Mouse (Mus musculus) thymus, postnatal 4 days (tissue): ENCODE results near the gene Lins1.

Experiments used
- DNase-seq: peaks from one replicate; pipeline ENCODE4 v3.0.0; 2021

Lins1 gene

DNA sequence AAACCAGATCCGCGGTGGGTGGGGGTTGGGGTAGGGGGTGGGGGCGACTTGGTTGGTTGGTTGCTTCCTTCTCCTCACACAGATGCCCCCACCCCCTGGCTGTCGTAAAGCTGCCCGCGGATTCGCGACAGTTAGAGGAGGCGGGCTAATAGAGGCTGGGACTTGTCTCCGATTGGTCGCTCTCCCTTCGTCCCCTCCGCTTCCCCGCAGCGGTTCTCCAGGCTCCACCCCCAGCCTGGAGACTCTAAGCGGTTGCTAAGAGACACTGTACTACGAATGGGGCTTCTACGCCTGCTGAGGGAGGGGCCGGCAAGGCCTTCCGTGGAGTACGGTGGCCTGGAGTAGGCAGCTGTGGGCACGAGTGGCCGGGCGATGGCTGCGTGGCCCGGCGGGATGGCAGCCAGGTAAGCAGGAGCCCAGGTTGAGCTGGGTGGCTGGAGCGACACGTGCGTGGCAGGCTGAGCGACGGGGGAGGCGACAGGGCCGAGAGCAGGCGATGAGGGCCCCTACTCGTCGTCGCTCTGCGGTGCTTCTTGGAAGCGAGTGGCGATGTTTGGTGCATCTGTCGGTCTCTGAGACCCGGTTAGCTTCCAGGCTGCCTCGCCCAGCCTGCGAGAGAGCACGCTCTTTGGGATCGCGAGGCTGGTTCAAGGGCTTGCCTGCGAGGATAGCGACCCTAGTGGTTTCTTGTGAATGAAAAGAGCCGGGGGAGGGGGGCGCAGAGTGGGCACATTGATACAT, at the start of gene Lins1:
TSS of gene Lins1 (plus strand) at position 270 of the 741 bp plus-strand sequence.
- peak; percentile 95 for DNase-seq

DNA sequence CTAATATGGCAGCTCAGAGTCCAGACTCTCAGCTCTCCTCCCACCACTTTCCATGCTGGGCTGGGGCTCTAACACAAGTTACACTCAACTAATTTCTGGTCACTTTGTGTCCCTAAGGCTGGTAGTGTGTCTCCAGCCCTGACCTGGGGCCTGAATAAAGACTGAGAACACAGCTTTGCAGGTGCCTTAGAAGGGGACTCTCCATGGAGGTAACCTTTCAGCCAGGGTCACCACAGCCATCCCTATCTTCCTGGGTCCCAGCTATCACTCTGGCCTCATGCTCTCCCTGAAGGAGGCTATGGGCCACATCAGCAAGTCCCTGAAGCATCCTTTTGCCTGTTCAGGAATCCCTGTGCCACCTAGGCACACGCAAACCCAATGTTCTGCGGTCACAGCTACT, 44.0 kb upstream of the Lins1 start:
- DNase-seq: no peak

DNA sequence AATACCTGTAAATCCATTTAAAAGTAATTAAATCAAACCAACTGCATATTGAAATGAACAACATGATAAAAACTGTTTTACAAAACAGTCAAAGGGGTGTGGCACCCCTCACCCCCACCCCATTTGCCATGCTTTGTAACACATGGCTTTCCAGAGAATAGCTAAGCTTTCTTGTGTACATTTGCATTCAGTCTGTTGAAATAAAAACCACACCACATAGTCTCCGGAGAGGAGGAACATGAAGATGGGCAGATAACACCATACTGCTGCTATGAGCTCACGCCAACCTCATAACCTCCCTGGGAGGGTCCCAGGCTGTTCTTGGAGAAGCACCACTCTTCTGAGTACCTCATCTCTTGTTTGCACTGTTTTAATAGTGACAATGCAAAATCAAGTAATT, 40.5 kb upstream of the Lins1 start:
- DNase-seq: no peak

DNA sequence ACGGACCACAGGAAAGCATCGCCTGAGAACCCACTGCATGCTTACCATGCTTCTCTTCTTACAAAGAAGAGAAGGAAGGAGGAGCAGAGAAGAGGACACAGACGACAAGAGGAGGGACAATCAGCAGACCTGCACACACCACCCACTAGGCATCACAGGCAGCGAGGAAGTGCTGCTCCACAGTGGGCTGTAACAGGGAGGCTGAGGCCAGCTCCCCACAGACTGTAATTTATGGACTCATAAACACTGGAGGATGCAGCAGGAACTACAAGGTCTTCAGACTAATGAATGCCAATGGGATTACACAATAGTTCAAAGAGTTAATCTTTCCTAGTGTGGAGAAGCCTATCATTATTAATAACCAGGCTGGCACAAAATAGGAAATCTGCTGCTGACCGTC, 38.8 kb upstream of the Lins1 start:
- no peak for DNase-seq

DNA sequence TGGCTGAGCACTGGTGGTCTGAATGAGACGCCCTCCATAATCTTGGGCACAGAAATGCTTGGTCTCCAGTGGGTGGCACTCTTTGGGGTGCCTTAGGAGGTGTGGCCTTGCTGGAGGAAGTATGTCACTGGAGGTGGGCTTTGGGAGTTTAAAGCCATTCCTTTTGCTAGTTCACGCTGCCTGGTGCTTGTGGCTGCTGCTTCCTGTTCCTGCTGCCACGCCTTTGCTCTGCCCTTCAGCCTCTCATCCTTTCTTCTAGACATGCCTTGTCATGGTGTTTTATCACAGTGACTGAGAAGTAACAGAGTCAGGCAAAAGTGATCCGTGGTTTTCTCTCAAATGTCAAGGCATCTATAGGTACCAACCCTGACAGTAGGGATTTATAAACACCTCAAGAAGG, 37.5 kb upstream of the Lins1 start:
- DNase-seq: peak; percentile 45

DNA sequence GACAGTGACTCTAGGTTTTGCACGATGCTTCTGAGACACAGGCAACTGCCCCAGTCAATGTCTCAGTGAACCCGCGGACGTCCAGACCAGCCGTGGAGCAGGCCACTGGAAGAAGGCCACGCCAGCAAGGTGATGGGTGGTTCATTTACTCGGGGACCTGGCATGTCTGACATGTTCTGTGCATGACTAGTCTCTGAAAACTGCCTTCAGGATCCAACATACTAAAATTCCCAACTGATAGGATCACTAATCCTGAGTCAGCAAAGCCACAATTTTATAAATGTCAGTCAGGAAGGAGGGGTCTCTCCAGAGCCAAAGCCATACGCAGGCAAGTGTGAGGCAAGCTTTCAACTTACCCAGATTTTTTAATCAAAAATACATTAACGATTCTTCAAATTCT, 36.1 kb upstream of the Lins1 start:
- DNase-seq: no peak

DNA sequence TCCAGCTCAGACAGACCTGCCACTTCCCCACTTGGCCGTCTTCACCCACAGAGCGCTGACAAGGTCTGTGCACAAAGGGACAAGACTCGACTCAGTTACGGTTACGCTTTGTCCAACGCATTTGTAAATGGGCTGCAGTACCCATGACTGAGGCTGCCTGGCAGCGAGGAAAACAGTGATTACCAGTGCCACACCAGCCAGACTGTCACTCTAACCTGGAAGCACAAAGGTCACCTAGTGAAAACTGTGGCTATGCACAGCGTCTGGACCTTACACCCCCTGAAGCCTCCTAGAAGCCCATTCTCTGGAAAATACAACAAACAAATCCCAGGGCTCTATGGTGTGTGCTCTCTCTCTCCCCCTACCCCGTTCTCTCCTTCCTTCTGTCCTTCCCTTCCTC, 34.2 kb upstream of the Lins1 start:
- DNase-seq: no peak

DNA sequence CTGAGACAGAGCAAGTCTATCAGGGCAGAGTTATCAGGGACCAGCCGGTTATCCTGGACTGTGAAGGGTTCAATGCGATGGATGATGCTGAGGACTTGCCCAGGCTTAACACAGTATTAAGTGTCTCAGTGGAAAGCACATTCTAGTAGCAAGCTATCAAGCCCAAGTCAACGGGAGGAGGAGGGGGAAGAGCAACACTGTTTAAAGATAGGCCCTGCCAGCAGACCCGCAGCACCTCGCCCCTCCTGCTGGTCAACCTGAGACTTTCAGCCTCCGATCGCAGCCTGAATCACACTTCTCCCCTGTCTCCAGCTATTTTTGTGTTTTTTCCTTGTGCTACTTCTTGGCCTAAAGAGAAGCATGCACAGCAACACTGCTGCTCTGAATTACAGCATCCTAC, 29.4 kb upstream of the Lins1 start:
- DNase-seq: no peak

DNA sequence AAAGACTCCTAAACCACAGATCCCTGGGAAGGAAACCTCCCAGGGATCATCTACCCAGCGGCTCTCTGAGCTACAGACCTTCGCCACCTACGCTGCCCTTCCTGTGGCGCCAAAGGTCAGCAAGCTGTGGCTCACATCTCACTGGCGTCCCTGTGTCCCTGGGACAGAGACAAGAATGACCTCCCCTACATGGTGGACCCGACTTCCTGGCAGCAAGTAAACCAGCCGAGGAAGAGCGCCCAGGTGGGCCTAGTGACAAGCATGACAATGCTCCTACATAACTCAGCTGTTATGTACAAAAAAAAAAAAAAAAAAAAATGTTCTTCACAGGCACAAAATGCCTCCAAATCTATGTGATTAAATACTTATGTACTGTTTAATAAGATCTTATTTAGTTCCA, 28.7 kb upstream of the Lins1 start:
- DNase-seq: no peak

DNA sequence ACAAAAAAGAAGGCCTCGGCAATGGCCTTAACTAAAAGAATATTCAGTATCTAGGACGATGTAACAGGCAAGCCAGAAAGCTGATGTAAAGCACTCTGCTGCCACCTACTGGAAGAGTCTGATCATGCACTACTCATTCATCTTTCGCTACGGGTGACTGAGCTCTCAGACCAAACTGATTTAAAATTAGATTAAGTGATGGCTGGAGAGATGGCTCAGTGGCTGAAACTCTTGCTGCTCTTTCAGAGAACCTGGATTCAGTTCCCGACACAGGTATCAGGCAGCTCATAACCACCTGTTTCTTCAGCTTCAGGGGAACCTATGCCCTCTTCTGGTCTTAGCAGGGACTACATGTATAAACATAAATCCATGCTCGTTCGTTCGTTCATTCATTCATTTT, 28.1 kb upstream of the Lins1 start:
- peak; percentile 76 for DNase-seq

DNA sequence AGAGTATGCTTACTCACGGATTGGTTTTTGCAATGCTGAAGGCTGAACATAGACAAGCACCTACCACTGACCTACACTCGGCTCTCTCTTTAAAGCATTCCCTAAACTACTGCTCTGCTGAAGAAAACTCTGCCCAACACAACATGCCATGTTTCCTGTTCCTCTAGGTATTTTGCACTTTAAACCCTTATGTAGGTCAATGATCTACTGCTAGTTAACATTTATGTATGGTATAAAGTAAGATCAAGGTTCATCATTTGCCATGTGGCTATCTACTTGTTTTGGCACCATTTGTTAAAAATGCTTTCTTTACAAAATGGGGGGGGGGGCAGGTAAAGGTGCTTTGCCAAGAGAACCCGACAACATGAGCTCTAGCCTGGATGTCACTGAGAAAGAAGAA, 26.1 kb upstream of the Lins1 start:
- no peak for DNase-seq

DNA sequence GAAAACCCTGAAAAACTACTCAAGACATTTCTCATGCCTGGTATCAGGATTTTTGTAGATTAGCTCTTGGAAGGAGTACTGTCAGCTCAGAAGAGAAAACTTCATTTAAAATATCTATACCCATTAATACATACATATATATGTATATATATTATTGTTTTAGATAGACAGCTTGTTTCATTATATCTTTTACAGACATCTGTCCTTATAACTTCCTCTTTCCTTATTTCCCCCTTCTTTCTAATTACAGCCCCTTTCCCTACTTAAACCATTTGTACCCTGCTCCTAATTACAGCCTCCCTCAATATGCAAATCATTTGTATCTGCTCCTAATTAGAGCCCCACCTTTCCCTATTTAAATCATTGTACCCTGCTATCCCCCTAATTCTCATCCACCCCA, 22.6 kb upstream of the Lins1 start:
- no peak for DNase-seq

DNA sequence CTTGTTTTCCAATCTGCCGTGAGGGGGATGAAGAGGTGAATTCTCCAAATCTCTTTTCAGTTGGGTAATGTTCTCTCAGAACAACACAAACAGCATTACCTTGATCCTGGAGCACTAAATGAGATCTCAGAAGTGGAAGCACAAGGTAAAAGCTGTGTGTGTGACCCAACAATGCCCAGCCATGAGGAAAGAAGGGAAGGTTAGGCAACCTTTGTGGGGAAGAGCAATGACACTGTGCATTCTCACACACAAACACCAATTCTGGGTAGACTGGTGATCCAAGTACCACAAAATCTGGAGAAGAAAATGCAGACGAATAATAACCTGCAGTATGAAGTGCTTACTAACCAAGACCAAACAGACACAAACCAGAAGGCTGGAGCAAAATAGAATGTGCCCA, 13.9 kb upstream of the Lins1 start:
- DNase-seq: no peak

DNA sequence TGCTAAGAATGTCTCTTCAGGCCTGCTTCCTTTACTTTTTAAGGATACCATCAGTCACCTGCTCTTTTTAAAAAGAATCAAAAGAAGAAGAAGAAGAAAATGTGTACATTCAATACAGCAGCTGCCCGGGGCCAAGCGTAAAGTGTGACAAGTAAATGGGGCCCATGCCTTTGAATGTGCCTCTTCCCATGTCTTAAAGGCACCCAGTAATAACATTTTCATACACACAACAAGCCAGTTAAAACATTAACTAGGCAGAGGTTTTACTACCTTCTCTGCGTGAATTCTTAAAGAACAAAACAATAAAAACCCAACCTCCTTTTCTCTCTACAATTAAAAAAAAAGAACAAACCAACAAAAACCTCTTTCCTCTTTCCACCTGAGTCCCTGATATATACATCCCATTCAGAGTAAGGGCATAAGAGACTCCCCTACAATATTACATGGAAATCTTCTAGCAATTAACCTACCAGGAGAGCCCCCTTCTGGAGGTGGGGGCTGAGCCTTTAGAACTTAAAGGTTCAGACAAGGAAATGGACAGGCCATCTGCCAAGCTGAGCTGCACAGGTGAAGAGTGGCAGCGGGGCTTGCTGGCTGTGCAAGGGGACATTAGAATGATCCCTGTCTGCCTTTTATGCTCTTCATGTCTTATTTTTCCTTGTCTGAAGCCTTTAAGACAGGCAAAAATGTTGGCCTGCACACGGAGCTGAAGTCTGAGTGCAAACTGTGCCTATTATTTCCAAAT, 7.4 kb upstream of the Lins1 start:
- no peak for DNase-seq

DNA sequence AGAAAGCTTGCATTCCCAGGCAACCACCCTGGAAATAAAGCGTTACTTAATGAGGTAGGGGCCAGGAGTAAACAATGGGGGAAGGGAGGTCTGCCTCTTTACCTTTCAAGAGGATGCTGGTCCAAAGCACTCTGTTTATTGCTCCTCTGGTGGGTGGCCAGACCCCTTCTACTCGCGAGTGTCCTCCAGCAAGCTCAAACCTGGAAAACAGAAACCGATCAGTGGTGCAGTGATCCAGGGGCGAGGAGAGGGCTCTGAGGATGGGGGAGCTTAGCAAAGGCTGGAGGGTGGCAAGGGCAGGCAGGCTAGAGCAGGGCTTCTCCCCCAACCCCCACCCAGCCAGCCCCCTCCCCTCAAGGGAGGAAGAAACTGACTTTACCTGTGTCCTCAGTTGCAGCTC, 968 bp upstream of the Lins1 start:
- no peak for DNase-seq

DNA sequence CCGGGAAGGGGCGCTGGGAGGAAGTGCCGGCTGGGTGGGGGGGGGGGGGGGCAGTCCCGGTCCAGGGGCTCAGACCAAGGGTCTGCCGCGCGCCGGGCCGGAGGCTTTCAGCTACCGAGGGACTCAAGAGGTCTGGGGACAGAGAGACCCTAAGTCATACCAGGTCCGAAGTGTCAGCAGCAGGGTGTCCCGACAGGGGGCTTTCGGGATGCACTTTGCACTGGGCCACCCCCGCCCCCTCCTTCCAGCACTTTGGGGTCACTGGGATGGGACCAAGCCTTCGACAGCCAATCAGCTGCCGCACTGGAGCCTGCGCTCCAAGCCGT, 432 bp upstream of the Lins1 start, which contains the start of gene Asb7:
TSS of gene Asb7 (minus strand) at position 303 of the 326 bp plus-strand sequence.
- DNase-seq: no peak

DNA sequence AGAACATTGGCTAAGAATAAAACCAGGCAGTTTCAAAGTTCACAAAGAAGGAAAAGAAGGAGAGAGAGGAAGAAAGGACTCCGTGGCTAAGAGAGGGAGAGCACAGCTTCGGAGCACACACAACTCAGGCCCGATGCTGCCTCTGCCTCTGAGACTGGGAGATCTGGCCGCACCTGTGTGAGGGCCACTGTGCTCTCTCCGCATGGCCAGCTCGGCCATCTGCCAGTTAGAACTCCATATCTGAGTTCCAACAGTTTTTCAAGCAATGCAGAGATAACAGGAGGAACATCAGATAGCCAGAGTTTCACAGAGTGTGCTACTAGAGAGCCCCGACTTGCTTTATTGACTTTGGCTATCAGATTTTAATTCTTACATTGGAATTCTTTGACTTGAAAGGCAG, 4.8 kb downstream of the Lins1 start:
- DNase-seq: no peak

DNA sequence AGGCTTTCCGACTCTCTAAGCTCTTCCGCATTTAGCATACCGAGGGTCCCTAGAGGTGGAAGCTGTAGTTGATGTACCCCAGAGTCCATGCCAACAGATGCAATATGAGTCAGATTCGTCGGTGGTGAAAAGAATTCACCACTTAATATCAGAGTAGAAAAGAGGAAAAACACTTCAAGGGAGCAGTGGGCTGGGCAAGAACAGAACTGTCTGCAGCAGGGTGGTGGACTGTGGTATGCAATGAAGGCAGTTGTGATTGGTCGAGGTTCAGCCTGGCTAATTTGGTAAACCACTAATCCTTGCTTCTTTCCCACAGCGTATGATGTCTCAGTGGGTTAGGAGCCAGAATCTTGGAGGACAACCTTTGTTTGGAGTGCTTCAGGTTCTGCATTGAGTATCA, 13.0 kb downstream of the Lins1 start:
- DNase-seq: no peak

DNA sequence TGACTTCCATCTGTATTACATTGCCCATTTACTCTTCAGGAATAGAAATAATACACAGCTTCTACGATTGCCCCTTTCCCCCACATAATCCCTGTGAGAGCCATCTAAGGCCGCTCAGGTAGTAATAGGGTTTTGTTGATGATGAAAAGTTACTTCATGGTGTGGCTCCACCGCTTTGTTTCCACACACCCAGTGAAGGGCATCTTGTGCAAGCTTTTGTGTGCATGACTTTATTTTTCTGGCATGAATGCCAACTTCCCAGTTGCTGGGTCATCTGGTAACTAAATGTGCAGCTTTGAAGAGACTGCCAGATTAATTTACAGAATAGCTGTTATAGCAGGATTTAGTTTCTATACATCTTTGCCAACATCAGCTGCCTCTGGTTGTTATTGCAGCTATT, 14.9 kb downstream of the Lins1 start:
- no peak for DNase-seq

DNA sequence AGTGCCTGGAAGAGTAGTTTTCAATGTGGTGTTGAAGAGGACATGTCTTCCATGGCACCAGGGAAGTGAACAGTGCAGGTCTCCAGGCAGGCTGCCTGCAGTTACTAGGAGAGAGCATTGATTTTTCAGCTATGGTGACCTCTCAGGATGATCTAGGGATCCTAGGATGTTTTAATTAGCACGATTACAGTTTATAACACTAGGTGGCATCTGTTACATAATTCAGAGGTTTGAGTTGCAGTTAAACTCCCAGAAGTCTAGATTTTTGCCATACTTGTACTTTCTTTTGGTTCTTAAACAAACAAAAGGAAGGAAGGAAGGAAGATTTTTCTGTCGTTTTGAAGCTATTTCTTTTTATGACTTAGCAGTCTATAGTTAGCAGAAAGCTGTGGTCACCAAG, 21.5 kb downstream of the Lins1 start:
- DNase-seq: no peak

DNA sequence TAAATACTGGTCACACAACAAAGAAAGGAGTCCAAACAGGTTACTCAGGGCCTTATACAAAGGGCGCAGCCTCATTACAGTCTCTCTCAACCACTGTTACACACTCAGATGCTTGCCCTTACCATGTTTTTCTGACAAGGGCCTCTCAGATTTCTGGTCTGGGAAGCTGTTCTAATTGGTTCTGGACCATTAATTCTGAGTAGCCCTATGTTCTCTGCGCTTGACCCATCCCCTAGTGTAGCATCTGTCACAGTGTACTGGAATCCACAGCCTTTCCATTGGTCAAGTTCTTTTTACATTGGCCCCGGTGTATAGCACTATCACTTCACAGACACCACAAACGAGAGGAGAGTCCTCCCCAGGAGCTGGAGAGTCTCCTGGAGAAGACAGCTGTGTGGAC, 34.8 kb downstream of the Lins1 start:
- no peak for DNase-seq

DNA sequence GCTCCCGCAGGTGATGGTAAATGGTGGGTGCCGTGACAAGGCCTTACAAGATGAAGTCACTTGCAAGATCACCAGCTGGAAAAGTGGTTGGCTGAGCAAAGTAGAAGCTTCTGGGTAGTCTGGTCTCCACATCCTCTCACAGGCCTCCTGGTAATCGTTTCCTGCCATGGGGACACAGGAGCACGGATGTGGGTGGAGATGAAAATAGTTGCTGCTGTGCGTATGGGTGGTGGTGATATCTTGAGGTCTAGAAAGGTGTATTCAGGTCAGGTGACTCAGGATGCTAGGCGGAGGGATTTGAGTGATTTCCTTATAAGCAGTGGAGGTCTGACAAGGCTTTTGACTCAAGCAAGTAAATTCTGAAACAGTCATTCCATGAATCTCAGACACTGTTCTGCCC, 35.3 kb downstream of the Lins1 start:
- DNase-seq: no peak

DNA sequence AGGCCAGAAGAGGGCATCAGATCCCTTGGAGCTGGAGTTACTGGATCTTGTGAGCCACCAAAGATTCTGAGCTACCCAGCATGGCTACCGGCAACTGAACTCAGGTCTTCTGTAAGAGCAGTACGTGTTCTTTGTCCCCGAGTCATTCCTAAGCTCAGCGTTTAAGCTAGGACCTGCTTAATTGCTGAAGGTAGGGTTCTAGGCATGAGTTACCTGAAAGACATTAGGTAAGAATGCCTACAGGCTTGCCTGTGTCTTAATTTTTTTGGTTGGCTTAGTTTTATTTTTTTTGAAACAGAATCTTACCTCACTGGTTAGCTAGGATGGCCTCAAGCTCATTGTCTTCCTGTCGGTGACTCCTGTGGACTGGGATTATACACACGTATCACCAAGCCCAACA, 38.4 kb downstream of the Lins1 start:
- DNase-seq: no peak

DNA sequence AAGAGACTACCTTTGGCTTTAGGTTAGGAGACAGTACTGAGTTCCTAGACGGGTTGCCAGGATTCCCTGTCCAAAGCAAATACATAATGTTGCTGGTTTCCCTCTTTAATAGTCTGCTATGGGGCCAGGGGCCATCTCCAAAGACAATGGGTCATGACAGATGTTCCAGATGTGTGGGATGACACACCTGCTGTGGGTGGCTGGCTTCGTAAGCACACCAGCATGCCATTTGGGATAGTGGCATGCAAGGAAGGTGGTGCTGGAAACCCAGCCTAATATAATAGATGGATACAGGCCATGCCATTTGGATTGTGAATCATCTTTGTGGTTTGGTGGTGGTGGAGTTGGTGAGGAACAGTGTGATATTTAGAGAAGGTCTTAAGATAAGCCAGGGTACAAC, 39.5 kb downstream of the Lins1 start:
- no peak for DNase-seq

DNA sequence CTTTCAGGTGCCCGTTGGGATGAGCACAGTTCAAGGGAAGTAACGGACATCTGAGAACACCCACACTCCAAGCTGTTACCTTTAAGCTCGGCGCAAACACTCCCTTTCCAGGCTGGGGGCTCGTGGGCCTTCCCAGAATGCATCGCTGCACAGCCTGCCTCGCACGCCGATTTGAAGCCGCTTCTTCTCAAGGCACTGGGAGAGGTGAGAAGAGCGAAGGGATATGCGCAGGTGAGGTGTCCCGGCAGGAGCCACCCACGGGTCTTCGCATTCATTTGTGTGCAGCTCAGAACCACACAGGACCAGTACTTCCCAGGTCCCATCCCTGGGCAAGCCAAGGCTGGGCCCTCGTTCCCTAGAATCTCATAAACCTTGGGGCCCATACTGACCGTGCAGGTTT, 43.7 kb downstream of the Lins1 start:
- DNase-seq: no peak
